Mouse (Mus musculus): Measurements from ENCODE around the gene St3gal2. TPM values are rescaled to one million over a fixed set of nuclear protein-coding genes. Genes with fewer than 3 reads are reported as not detected.

Gene St3gal2
- polyA plus RNA-seq, 1 experiment from 2014 or later, result 34.8 TPM

DNA sequence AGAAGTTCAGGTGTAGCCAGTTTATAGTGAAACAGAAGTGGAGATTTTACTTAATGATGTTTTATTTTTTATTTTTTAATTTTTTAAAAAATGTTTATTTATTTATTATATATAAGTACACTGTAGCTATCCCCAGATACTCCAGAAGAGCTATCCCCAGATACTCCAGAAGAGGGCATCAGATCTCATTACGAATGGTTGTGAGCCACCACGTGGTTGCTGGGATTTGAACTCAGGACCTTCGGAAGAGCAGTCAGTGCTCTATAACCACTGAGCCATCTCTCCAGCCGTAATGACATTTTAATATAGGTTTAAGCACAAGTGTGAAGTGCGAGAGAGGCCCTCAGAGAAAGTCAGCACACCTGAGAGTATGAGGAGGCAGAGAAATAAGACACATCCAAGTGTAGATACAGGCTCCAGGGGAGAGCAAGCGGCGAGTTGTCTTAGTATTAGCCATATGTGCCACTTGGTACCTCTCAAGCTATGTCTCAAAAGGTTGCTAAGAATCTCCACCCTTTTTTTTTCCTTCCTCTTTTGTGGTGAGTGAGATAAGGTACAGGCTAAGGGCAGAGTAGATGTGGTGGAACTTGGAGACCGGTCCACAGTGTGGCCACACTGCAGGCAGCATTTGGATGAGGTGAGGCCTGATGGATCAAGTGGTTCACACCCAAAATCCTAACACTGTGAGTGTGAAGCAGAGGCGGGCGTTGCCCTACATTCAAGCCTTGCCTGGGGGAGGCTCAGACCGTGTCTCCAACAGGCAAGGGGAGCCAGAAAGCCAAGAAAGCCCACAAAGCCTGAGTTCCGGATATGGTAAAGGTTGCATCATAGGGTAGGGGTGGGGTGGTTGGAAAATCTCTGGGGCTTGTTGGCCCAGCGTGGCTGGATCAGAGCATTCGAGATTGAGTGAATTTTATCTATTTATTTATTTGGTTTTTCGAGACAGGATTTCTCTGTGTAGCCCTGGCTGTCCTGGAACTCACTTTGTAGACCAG lies 7.8 kb upstream of the St3gal2 start:
- 82% methylated on average over 15 of the region's 15 CpGs for WGBS

DNA sequence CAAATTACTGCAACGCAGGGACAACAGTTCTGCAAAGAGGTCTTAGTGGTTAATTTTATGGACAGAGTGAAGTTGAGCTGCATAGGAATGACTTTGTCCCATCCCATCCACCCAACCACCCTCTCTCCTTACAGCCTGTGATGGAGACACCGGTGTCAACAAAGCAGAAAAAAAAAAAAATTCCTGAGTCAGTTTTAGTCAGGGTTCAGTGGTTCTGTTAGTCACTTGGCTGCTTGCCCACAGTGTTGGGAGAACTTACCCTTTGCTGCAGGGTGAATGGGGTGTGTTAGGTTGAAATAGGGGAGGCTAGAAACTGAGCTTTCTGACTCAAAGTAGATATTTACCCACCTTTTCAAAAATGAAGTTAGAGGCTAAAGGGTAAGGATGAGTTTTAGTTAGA lies 2.3 kb upstream of the St3gal2 start:
- H3K36me3 ChIP-seq, result no peaks in the 10 kb centered on the region
- WGBS, result 48% methylated on average over 2 of the region's 2 CpGs
- no peak for ATAC-seq (ENCODE audit: insufficient number of reproducible peaks, low FRiP score, low TSS enrichment, low read depth)
- H3K27me3 ChIP-seq, result no peaks in the 10 kb centered on the region
- H3K9ac ChIP-seq, result no peak overlapping the region
- H3K27ac ChIP-seq (replicated peaks), result no peak overlapping the region
- no peak overlapping the region for H3K4me2 ChIP-seq (replicated peaks)
- peaks cover 30% of the 10 kb centered on the region for H3K4me1 ChIP-seq
- no peaks in the 10 kb centered on the region for H3K9me3 ChIP-seq (replicated peaks)
- H3K4me3 ChIP-seq (replicated peaks), result no peak overlapping the region

More for the DNA sequence above, 7.8 kb upstream of the St3gal2 start:
- no peaks in the 10 kb centered on the region for H3K9me3 ChIP-seq (replicated peaks)
- H3K4me3 ChIP-seq (replicated peaks), result no peak overlapping the region
- no peak overlapping the region for H3K4me2 ChIP-seq (replicated peaks)
- no peak overlapping the region for H3K9ac ChIP-seq
- no peaks in the 10 kb centered on the region for H3K4me1 ChIP-seq
- H3K27ac ChIP-seq (replicated peaks), result no peak overlapping the region
- ATAC-seq (ENCODE audit: insufficient number of reproducible peaks, low FRiP score, low TSS enrichment, low read depth), result no peak
- H3K27me3 ChIP-seq, result no peaks in the 10 kb centered on the region
- no peaks in the 10 kb centered on the region for H3K36me3 ChIP-seq

DNA sequence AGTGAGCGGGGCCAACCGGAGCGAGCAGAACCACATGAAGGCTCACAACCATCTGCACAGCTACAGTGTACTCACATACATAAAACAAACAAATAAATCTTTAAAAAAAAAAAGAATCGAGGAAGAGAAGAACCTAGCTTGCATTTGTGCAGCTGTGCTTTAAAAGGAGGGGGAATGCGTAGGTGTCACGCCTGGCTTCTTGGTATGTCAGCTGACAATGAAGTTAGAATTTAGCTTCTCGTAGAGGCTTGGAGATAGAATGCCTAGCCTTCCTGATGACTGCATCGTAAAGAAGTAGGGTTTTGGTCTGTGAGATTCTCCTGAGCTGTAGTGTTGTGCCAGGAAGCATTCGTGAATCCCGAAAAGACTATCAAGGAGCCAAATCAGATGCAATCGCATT lies 1.7 kb upstream of the St3gal2 start:
- H3K27ac ChIP-seq (replicated peaks), result no peak overlapping the region
- peaks cover 30% of the 10 kb centered on the region for H3K4me1 ChIP-seq
- no peaks in the 10 kb centered on the region for H3K9me3 ChIP-seq (replicated peaks)
- ATAC-seq (ENCODE audit: insufficient number of reproducible peaks, low FRiP score, low TSS enrichment, low read depth), result no peak
- H3K27me3 ChIP-seq, result no peaks in the 10 kb centered on the region
- H3K36me3 ChIP-seq, result 0 out of 2 replicates have a peak, but pooled peaks cover 4% of the 10 kb centered on the region
- H3K4me3 ChIP-seq (replicated peaks), result no peak overlapping the region
- WGBS, result 85% methylated on average over 11 of the region's 11 CpGs
- H3K9ac ChIP-seq, result no peak overlapping the region
- H3K4me2 ChIP-seq (replicated peaks), result no peak overlapping the region

DNA sequence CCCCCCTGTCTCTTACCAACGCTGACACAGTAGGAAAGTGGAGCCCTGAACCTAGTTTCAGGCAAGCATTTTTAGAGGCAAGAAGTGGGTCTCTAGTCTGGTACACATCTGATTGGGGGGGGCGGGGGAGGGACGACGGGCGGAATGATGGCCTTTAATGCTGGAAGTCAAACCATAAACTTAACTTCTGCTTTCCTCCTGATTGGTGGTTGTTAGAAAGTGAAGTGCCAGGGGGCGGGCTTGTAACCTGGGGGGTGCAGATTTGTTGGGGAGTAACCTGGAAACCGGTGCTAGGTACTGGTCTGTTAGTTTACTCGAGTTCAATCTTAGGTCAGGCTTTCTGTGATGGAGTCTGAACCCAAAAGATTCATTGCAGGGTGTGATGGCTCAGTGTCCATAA lies 1.3 kb upstream of the St3gal2 start:
- Histone ChIP-seq H3K36me3 (0 out of 2 replicates have a peak, but pooled peaks cover 4% of the 10 kb centered on the region), H3K9ac (no peak overlapping the region), H3K4me3 (replicated peaks) (no peak overlapping the region), H3K27ac (replicated peaks) (no peak overlapping the region), H3K4me2 (replicated peaks) (no peak overlapping the region), H3K9me3 (replicated peaks) (no peaks in the 10 kb centered on the region), H3K4me1 (peaks cover 30% of the 10 kb centered on the region), H3K27me3 (no peaks in the 10 kb centered on the region)
- no peak for ATAC-seq (ENCODE audit: insufficient number of reproducible peaks, low FRiP score, low TSS enrichment, low read depth)
- WGBS, result 71% methylated on average over 8 of the region's 8 CpGs

DNA sequence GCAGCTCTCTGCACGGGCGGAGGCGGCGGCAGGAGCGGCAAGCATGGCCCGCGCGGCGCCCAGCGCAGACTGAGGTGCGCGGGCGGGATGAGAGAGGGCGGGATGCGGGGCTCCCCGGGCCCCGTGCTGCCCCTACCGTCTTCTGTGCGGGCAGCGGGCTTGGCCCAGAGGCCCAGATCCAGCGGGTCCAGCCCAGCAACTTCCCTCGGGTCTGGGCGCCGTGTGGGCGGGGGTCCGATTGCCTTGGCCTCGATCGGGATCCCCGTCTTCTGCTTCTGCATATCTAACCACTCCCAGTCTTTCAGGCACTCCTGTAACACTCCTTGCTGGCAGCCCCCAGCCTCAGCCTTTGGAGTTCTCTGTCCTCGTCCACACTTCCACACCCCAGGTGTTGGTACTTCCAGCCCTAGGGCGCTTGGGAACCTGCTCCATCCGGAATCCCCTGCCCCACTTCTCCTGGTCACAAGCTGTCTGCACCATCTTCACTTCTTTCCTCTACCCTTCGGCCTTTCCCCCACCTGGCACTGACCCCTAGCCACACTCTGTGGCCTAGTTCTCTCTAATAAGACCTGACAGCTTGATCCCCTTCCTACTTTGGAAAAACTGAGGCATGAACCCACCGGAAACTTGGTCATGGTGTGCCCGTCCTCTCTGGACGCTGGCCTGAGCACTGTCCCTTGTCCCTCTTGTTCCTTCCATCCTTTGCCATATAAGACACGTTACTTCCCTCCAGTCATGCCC lies 480 bp downstream of the St3gal2 start:
- Histone ChIP-seq H3K4me1 (peaks cover 30% of the 10 kb centered on the region), H3K9ac (peak overlapping the region; percentile 85), H3K4me3 (replicated peaks) (peak overlapping the region; percentile 86), H3K36me3 (0 out of 2 replicates have a peak, but pooled peaks cover 4% of the 10 kb centered on the region), H3K9me3 (replicated peaks) (no peaks in the 10 kb centered on the region), H3K4me2 (replicated peaks) (peak overlapping the region; percentile 76), H3K27ac (replicated peaks) (peak overlapping the region; percentile 84), H3K27me3 (no peaks in the 10 kb centered on the region)
- under 1% methylated on average over 37 of the region's 37 CpGs for WGBS
- peak; percentile 61 for ATAC-seq (ENCODE audit: insufficient number of reproducible peaks, low FRiP score, low TSS enrichment, low read depth)

DNA sequence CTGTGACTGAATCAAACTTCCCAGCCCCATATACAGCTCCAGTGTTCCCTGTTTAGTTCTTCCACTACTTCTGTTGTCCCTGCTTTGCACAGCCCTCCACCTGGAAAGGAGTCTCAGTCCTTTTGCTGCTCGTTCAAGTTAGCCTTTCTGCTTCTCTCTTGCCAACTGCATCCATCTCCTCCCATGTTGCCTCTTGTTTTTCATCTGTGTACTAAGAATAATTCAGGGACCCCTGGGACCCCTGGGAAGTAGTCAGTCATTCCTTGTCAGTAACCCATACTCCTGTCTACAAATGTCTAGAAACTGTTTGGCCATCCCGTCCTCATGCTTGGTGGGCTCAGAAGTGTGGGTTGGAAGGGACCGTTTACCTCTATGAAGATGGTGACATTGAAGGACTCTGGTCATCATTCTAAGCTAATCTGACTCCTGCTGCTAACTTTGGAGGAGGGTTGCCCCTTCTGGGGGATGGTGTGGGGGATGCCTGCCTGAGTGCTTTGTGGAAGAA lies 1.1 kb downstream of the St3gal2 start:
- Histone ChIP-seq H3K36me3 (0 out of 2 replicates have a peak, but pooled peaks cover 4% of the 10 kb centered on the region), H3K4me1 (peaks cover 30% of the 10 kb centered on the region), H3K27me3 (no peaks in the 10 kb centered on the region), H3K4me2 (replicated peaks) (peak overlapping the region; percentile 76), H3K9me3 (replicated peaks) (no peaks in the 10 kb centered on the region), H3K27ac (replicated peaks) (peak overlapping the region; percentile 84), H3K9ac (peak overlapping the region; percentile 85), H3K4me3 (replicated peaks) (peak overlapping the region; percentile 86)
- ATAC-seq (ENCODE audit: insufficient number of reproducible peaks, low FRiP score, low TSS enrichment, low read depth), result no peak
- 13% methylated on average over 3 of the region's 3 CpGs for WGBS

DNA sequence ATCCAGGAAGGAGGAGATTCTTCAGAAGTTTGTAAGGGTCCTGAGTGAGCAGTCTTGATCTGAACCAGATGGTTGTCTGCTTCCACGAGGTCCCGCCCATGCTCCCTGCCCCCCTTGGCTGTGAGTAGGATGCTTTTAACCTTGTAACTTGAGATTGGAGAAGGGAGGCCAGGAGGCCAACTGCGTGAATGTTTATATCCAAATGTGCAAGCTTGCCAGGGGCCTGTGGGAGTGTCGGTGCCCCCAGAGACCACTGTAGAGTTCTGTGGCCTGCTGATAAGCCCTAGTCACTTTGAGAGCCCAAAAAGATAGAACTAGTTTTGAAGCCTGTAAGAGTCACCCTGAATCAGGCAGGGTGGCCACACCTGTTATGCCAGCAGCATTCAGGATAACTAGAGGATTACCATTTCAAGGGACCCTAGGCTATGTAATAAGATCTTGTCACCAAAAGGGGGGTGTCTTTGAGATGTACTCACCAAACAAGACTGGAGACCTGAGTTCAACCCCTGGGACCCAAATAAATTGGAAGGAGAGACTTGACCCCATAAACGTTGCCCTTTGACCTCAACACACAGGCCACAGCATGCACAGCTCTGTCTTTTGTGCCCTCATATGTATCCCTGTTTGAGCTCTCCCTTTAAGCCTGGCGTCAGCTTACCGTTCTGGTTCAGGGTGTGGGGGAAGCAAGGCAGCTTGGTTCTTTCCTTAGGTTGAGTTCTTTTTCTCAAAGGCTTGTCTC lies 1.9 kb downstream of the St3gal2 start:
- Histone ChIP-seq H3K4me2 (replicated peaks) (peak overlapping the region; percentile 76), H3K4me1 (peaks cover 30% of the 10 kb centered on the region), H3K4me3 (replicated peaks) (peak overlapping the region; percentile 86), H3K36me3 (0 out of 2 replicates have a peak, but pooled peaks cover 4% of the 10 kb centered on the region), H3K27me3 (no peaks in the 10 kb centered on the region), H3K27ac (replicated peaks) (peak overlapping the region; percentile 84), H3K9ac (no peak overlapping the region), H3K9me3 (replicated peaks) (no peaks in the 10 kb centered on the region)
- 12% methylated on average over 7 of the region's 7 CpGs for WGBS
- no peak for ATAC-seq (ENCODE audit: insufficient number of reproducible peaks, low FRiP score, low TSS enrichment, low read depth)

DNA sequence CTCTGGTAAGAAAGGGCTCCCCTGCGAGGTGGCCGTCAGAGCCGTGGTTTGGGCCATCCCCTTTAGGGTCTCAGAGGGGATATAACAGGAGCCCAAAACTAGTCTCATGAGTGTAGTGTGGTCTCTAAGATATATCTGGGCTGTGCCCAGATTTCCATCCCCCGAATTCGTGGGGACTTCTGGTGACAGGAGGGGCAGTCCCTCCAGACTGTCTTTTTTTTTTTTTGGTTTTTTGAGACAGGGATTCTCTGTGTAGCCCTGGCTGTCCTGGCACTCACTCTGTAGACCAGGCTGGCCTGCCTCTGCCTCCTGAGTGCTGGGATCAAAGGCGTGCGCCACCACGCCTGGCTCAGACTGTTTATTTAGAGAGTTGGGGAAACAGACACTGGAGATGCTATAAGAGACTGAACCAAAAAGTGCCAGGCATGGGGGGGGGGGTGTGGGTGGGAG lies 6.0 kb downstream of the St3gal2 start:
- peaks cover 38% of the 10 kb centered on the region for H3K4me1 ChIP-seq
- no peak overlapping the region for H3K9ac ChIP-seq

DNA sequence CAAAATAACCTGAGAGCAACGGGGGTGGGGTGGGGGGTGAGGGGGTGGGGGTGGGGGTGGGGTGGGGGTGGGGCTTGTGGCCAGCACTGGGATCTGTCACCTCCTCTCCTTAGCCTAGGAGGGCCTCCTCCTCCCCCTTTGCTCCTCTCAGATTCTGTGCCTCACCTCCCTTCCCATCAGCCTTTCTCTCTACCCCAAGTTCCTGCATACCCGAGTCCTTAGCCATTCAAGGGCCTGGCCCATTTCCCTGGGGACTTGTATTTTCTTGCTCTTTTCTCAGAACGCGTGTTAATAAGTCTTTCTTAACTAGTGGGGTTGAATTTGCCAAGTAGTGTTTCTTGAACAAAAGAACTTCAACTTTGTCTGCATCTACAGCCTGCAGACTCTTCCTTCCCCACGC lies 7.0 kb downstream of the St3gal2 start:
- Histone ChIP-seq H3K9me3 (replicated peaks) (no peaks in the 10 kb centered on the region), H3K4me1 (peaks cover 33% of the 10 kb centered on the region), H3K4me3 (replicated peaks) (no peak overlapping the region), H3K27ac (replicated peaks) (no peak overlapping the region), H3K9ac (no peak overlapping the region), H3K27me3 (no peaks in the 10 kb centered on the region), H3K4me2 (replicated peaks) (no peak overlapping the region), H3K36me3 (0 out of 2 replicates have a peak, but pooled peaks cover 12% of the 10 kb centered on the region)
- ATAC-seq (ENCODE audit: insufficient number of reproducible peaks, low FRiP score, low TSS enrichment, low read depth), result no peak
- WGBS, result 45% methylated on average over 5 of the region's 5 CpGs

More for the DNA sequence above, 6.0 kb downstream of the St3gal2 start:
- 0 out of 2 replicates have a peak, but pooled peaks cover 8% of the 10 kb centered on the region for H3K36me3 ChIP-seq
- ATAC-seq (ENCODE audit: insufficient number of reproducible peaks, low FRiP score, low TSS enrichment, low read depth), result no peak
- no peak overlapping the region for H3K4me2 ChIP-seq (replicated peaks)
- H3K4me3 ChIP-seq (replicated peaks), result no peak overlapping the region
- no peak overlapping the region for H3K27ac ChIP-seq (replicated peaks)
- no peaks in the 10 kb centered on the region for H3K9me3 ChIP-seq (replicated peaks)
- no peaks in the 10 kb centered on the region for H3K27me3 ChIP-seq
- WGBS, result 79% methylated on average over 8 of the region's 8 CpGs

DNA sequence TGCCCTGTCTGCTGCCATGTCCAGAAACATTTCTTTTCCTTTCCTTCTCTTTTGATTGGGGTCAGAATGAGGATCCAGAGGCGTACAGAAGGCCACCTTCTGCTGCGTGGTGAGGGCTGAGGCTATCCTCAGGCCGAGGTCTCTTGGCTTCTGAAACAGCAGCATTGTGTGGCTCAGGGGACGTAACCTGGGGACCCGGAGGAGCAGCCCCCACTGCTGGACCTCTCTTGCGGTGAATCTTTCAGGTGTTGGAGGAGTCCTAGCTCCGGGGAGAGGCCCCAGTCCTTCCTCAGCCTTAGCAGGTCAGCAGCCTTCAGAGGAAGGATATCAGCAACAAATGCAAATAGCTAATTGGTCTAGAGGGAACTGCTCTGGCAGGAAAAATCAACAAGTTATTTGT lies 8.7 kb downstream of the St3gal2 start:
- no peak overlapping the region for H3K9ac ChIP-seq

More for the DNA sequence above, 8.7 kb downstream of the St3gal2 start:
- H3K9me3 ChIP-seq (replicated peaks), result no peaks in the 10 kb centered on the region
- H3K4me1 ChIP-seq, result peaks cover 28% of the 10 kb centered on the region; the same call in 1 of the 2 replicates
- H3K4me2 ChIP-seq (replicated peaks), result no peak overlapping the region
- WGBS, result 73% methylated on average over 7 of the region's 7 CpGs
- H3K27ac ChIP-seq (replicated peaks), result peak overlapping the region; percentile 7; the same call in 1 of the 2 replicates
- H3K4me3 ChIP-seq (replicated peaks), result no peak overlapping the region
- no peak for ATAC-seq (ENCODE audit: insufficient number of reproducible peaks, low FRiP score, low TSS enrichment, low read depth)
- 0 out of 2 replicates have a peak, but pooled peaks cover 8% of the 10 kb centered on the region for H3K36me3 ChIP-seq
- H3K27me3 ChIP-seq, result no peaks in the 10 kb centered on the region

Measured in embryonic facial prominence, embryonic 15.5 days (tissue).